ENCODE assay signal across 13 mouse cellular contexts in the genomic region with DNA sequence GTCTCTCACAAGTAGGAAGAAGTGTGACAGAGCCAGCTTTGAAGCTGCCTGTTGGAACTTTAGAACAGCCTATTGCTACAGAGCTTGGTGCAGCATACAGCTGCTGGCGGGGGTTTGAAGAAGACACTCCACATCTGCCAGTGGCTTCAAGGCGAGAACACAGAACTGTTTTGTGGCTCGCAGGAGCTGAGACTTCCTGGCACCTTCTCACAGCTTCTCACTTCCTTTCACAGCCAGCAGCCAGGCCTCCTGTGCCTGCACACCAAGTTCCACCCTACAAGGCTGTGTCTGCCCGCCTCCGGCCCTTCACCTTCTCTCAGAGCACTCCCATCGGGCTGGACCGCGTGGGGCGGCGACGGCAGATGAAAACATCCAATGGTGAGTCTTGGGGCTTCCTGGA. TPM values are rescaled to one million over a fixed set of nuclear protein-coding genes. Genes with fewer than 3 reads are reported as not detected.
A peak's percentile ranks its signal among the peaks of the same experiment; 100 is the strongest.
DNase-seq lines count a peak whose midpoint lies in the region; ATAC-seq lines count a peak whose summit lies in the region.
"Had no signal": no experiment of that assay in that cellular context is flagged by ENCODE, and none has a peak within 500 bp of the region (broad histone marks: within the 10 kb centered on the region; RNA-seq: fewer than 3 reads in every experiment).

No protein-coding gene starts in this region.

- no peak overlapping the region for H3K4me2 ChIP-seq in hindbrain, embryonic 13.5 days
- H3K4me2 ChIP-seq in hindbrain, embryonic 11.5 days (replicated peaks; ENCODE audit: low read depth, low read length): no peak overlapping the region
- H3K4me2 ChIP-seq: embryonic facial prominence, embryonic 15.5 days had no signal

- 0 out of 2 replicates have a peak overlapping the region, but pooled peaks have one; percentile 30 for H3K27ac ChIP-seq in hindbrain, embryonic 13.5 days
- no peak overlapping the region for H3K27ac ChIP-seq in hindbrain, embryonic 11.5 days (ENCODE audit: low read depth, low read length)
- H3K27ac ChIP-seq: embryonic facial prominence, embryonic 15.5 days; kidney, postnatal 0 days had no signal

- no peak for ATAC-seq in hindbrain, embryonic 13.5 days (ENCODE audit: low FRiP score)
- no peak for ATAC-seq in hindbrain, embryonic 11.5 days (ENCODE audit: low FRiP score)
- ATAC-seq in inflammation-experienced regulatory T-cells, adult 6 months: peak; percentile 55

- H3K9me3 ChIP-seq in hindbrain, embryonic 13.5 days: no peaks in the 10 kb centered on the region
- H3K9me3 ChIP-seq in hindbrain, embryonic 11.5 days (ENCODE audit: control insufficient read depth, low read length): no peaks in the 10 kb centered on the region
- H3K9me3 ChIP-seq: embryonic facial prominence, embryonic 15.5 days had no signal

- no peaks in the 10 kb centered on the region for H3K36me3 ChIP-seq in hindbrain, embryonic 13.5 days
- no peaks in the 10 kb centered on the region for H3K36me3 ChIP-seq in hindbrain, embryonic 11.5 days (ENCODE audit: control insufficient read depth, insufficient read depth, low read length)
- no peaks in the 10 kb centered on the region for H3K36me3 ChIP-seq in splenic B cell, adult 2 months (ENCODE audit: control insufficient read depth, insufficient read depth, low read length, poor library complexity, severe bottlenecking)
- H3K36me3 ChIP-seq: embryonic facial prominence, embryonic 15.5 days had no signal

- no peaks in the 10 kb centered on the region for H3K27me3 ChIP-seq in hindbrain, embryonic 13.5 days
- no peaks in the 10 kb centered on the region for H3K27me3 ChIP-seq in hindbrain, embryonic 11.5 days (ENCODE audit: control insufficient read depth, insufficient read depth, low read length)
- no peaks in the 10 kb centered on the region for H3K27me3 ChIP-seq in splenic B cell, adult 2 months (ENCODE audit: control insufficient read depth, insufficient read depth, low read length, poor library complexity, severe bottlenecking)
- H3K27me3 ChIP-seq: embryonic facial prominence, embryonic 15.5 days had no signal

- 0 out of 2 replicates have a peak, but pooled peaks cover 3% of the 10 kb centered on the region for H3K4me1 ChIP-seq in hindbrain, embryonic 13.5 days (replicated peaks)
- no peaks in the 10 kb centered on the region for H3K4me1 ChIP-seq in hindbrain, embryonic 11.5 days (replicated peaks; ENCODE audit: control insufficient read depth, insufficient read depth, low read length)

- DNase-seq in hindbrain, embryonic 11.5 days (ENCODE audit: low spot score): no peak
- DNase-seq in R1 (ENCODE audit: low read depth, low spot score): peak; percentile 23
- peak; percentile 51 for DNase-seq in splenic B cell, adult 2 months (ENCODE audit: low read depth, low spot score)
- no peak for DNase-seq in kidney, postnatal 4 days
- no peak for DNase-seq in urinary bladder, postnatal 4 days (ENCODE audit: low spot score in 2 of 2)
- no peak for DNase-seq in adrenal gland, postnatal 4 days (ENCODE audit: low spot score in 2 of 2)
- DNase-seq: gastrocnemius, postnatal 10 days; midbrain, embryonic 14.5 days had no signal

- H3K9ac ChIP-seq in hindbrain, embryonic 13.5 days: no peak overlapping the region
- H3K9ac ChIP-seq in hindbrain, embryonic 11.5 days (ENCODE audit: low read depth, low read length): no peak overlapping the region
- H3K9ac ChIP-seq: embryonic facial prominence, embryonic 15.5 days had no signal

- WGBS in hindbrain, embryonic 13.5 days: 83% methylated on average over 11 of the region's 11 CpGs
- whole genome bisulfite sequencing in hindbrain, embryonic 11.5 days: 72% methylated on average over 11 of the region's 11 CpGs

- H3K4me3 ChIP-seq in hindbrain, embryonic 13.5 days: no peak overlapping the region
- no peak overlapping the region for H3K4me3 ChIP-seq in hindbrain, embryonic 11.5 days (ENCODE audit: low read depth, low read length)
- H3K4me3 ChIP-seq: embryonic facial prominence, embryonic 15.5 days had no signal

RNA-seq across cellular contexts. Expression of gene C1qtnf9, which starts 58.7 kb away (rescaled TPM):
- 0.12 and 0.23 TPM in 2 replicates for polyA plus RNA-seq in hindbrain, embryonic 13.5 days (2015; fragmentation: Nextera tagmentation; extraction: Ambion mirVana)
- not detected in 2 replicates for polyA plus RNA-seq in hindbrain, embryonic 11.5 days (2014; fragmentation: Nextera tagmentation; extraction: Ambion mirVana)
- under 1 TPM in 1 of 3 experiments, not detected in 2; 0.30 TPM for polyA plus RNA-seq in inflammation-experienced regulatory T-cells, adult 6 months (2017; shearing (Covaris generic))
- total RNA-seq in adrenal gland, postnatal 4 days (2021): 1 to 10 TPM; 4.1 to 4.2 TPM
- total RNA-seq: MEL had no signal
- polyA plus RNA-seq: midbrain, embryonic 14.5 days had no signal

Comparison
In these comparisons a context has a peak if more than half of its experiments do, and no peak if none do; other contexts are left out.
1. DNase-seq: peak in R1 (single experiment) and splenic B cell, adult 2 months (single experiment); none in hindbrain, embryonic 11.5 days (single experiment), kidney, postnatal 4 days (0 of 2), urinary bladder, postnatal 4 days (0 of 2) and adrenal gland, postnatal 4 days (0 of 2).